Mouse (Mus musculus) neural tube, embryonic 11.5 days (tissue): ENCODE data around the gene Camta1. TPM values are rescaled to one million over a fixed set of nuclear protein-coding genes. Genes with fewer than 3 reads are reported as not detected.

ENCODE experiments used
- ATAC-seq: fragments of 200-750 bp; cut with Nextera tagmentation; 2 replicates; pipeline ENCODE4 v1.8.0; 2017; ENCODE audit warnings: moderate number of reproducible peaks, mild to moderate bottlenecking, moderate TSS enrichment, moderate library complexity; ENCODE audit not compliant: insufficient read depth, low FRiP score, low TSS enrichment
- DNase-seq: peaks from one replicate; pipeline ENCODE4 v3.0.0-alpha.2; 2015; ENCODE audit warnings: low spot score
- H3K27ac ChIP-seq: fragments of 300-500 bp; sonication (generic); 2 replicates; pipeline ENCODE4 v1.5.1; 2014; ENCODE audit warnings: low read depth, mild to moderate bottlenecking, low read length
- H3K27me3 ChIP-seq: fragments of 300-500 bp; sonication (generic); 2 replicates; pipeline ENCODE4 v1.6.1; 2014; ENCODE audit warnings: mild to moderate bottlenecking, low read length, mixed read lengths; ENCODE audit not compliant: control insufficient read depth, insufficient read depth
- H3K36me3 ChIP-seq: fragments of 300-500 bp; sonication (generic); 2 replicates; pipeline ENCODE4 v1.6.1; 2014; ENCODE audit warnings: mild to moderate bottlenecking, low read length, moderate library complexity, mixed read lengths; ENCODE audit not compliant: control insufficient read depth, insufficient read depth
- H3K4me1 ChIP-seq: fragments of 300-500 bp; sonication (generic); 2 replicates; pipeline ENCODE4 v1.6.1; 2014; ENCODE audit warnings: low read length, mixed read lengths; ENCODE audit not compliant: control insufficient read depth, insufficient read depth
- H3K4me2 ChIP-seq: fragments of 300-500 bp; sonication (generic); 2 replicates; pipeline ENCODE4 v1.6.1; 2014; ENCODE audit warnings: low read depth, mild to moderate bottlenecking, moderate library complexity
- H3K4me3 ChIP-seq: fragments of 300-500 bp; sonication (generic); 2 replicates; pipeline ENCODE4 v1.5.1; 2014; ENCODE audit warnings: low read depth, low read length
- H3K9ac ChIP-seq: fragments of 300-500 bp; sonication (generic); 2 replicates; pipeline ENCODE4 v1.6.1; 2014; ENCODE audit warnings: mild to moderate bottlenecking, low read length
- H3K9me3 ChIP-seq: fragments of 300-500 bp; sonication (generic); 2 replicates; pipeline ENCODE4 v1.6.1; 2016; ENCODE audit warnings: low read length; ENCODE audit not compliant: control insufficient read depth
- WGBS: fragments of 180-500 bp; shearing (Covaris S2); extraction: QIAGEN DNeasy Blood & Tissue Kit; methylation state at CpG from one replicate; pipeline ENCODE4 v1.1.7; 2014; 5-methylcytosine and 5-hydroxymethylcytosine counted together
- polyA plus RNA-seq: library from polyadenylated mRNA; unstranded; fragments of >200 nt; fragmentation: Nextera tagmentation; extraction: Ambion mirVana; gene quantifications from 2 replicates; pipeline ENCODE4 v1.2.1, GENCODE M21; 2014

The Camta1 gene
- polyA plus RNA-seq, 1 experiment from 2014 or later, result 131 TPM

- no peaks in the 10 kb centered on the region for H3K27me3 ChIP-seq
Measured at GRCm38 (mm10) chr4:151520103-151520502, 341.6 kb downstream of the Camta1 start.

GRCm38 (mm10) chr4:151519011-151519410, 342.7 kb downstream of the Camta1 start:
- peaks cover 5% of the 10 kb centered on the region; the same call in 1 of the 2 replicates for H3K4me1 ChIP-seq
- no peaks in the 10 kb centered on the region for H3K36me3 ChIP-seq
- H3K9me3 ChIP-seq, result no peaks in the 10 kb centered on the region
- no peak for DNase-seq
- no peak overlapping the region for H3K4me3 ChIP-seq
- no peaks in the 10 kb centered on the region for H3K27me3 ChIP-seq
- WGBS, result 56% methylated on average over 7 of the region's 7 CpGs
- no peak overlapping the region for H3K27ac ChIP-seq
- ATAC-seq, result no peak
- no peak overlapping the region for H3K9ac ChIP-seq
- no peak overlapping the region for H3K4me2 ChIP-seq

More at GRCm38 (mm10) chr4:151520103-151520502, 341.6 kb downstream of the Camta1 start:
- Histone ChIP-seq H3K9me3 (no peaks in the 10 kb centered on the region), H3K4me1 (peaks cover 5% of the 10 kb centered on the region; the same call in 1 of the 2 replicates), H3K4me3 (no peak overlapping the region), H3K9ac (no peak overlapping the region), H3K36me3 (no peaks in the 10 kb centered on the region), H3K4me2 (no peak overlapping the region), H3K27ac (no peak overlapping the region)
- 26% methylated on average over 8 of the region's 8 CpGs for WGBS
- no peak for ATAC-seq
- DNase-seq, result no peak

DNA sequence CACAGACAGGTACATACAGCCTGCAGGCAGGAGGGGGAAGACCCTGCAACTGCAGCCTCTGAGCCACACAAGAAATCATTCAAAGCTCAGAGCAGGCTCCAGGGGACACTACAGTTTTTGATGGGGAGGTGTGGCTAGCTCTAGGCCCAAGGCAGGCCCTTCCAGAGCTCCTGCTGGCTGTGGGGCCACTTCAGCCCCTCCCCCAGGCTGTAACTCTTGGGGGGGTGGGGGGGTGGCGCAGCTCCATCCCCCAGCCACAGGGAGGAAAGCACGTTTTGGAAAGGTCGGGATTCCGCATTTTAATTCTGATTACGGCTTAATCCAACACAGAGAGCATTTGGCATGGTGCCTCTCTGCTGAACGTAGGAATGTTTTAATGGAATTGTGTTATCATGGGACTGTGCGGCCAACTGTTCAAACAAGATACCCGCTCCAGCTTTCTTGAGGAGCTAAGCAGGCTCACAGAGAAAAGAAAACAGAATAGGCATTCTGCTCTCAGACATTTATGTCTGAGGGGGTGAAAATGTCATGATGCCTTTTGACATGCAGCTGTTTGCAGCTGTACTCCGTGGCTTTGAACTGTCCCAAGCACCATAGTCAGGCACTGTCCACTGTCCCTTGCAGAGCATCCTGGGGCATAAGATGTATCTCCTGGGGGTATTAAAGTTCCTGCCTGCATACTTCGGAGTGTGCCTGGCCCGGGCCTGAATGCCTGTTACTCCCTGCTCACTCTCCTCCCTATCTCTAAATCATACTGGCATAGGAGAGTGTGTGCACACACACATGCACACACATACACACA, 344.5 kb downstream of the Camta1 start:
- Histone ChIP-seq H3K27ac (no peak overlapping the region), H3K4me3 (no peak overlapping the region), H3K36me3 (no peaks in the 10 kb centered on the region), H3K4me1 (peaks cover 5% of the 10 kb centered on the region; the same call in 1 of the 2 replicates), H3K27me3 (no peaks in the 10 kb centered on the region), H3K9ac (no peak overlapping the region), H3K4me2 (no peak overlapping the region), H3K9me3 (no peaks in the 10 kb centered on the region)
- no peak for ATAC-seq
- no peak for DNase-seq
- 34% methylated on average over 11 of the region's 11 CpGs for WGBS

- H3K9me3 ChIP-seq, result no peaks in the 10 kb centered on the region
- DNase-seq, result no peak
- no peak overlapping the region for H3K4me3 ChIP-seq
- no peaks in the 10 kb centered on the region for H3K36me3 ChIP-seq
- H3K4me2 ChIP-seq, result no peak overlapping the region
- no peaks in the 10 kb centered on the region for H3K27me3 ChIP-seq
- WGBS, result 83% methylated on average over 5 of the region's 5 CpGs
- H3K27ac ChIP-seq, result no peak overlapping the region
- peaks cover 3% of the 10 kb centered on the region; the same call in 1 of the 2 replicates for H3K4me1 ChIP-seq
- no peak overlapping the region for H3K9ac ChIP-seq
- no peak for ATAC-seq
Measured at GRCm38 (mm10) chr4:151515316-151515715, 346.4 kb downstream of the Camta1 start.

DNA sequence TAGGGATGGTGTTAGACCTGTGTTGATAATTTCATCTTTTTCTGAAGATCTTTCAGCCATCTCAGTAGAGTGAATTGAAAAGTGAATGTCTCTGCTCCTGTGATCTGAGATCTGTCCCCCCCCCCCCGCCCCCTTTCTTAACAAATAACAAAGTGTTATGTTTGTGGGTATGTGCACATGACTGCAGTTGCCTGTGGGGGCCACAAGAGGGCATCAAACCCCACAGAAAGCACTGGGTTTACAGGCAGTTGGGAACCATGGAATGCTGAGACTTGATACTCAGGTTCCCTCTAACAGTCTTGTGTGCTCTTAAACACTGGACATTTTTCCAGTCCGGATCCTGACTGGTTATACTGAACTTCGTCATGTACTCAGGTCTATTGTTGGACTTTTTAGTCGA, 350.6 kb downstream of the Camta1 start:
- Histone ChIP-seq H3K9me3 (no peaks in the 10 kb centered on the region), H3K36me3 (no peaks in the 10 kb centered on the region), H3K27me3 (no peaks in the 10 kb centered on the region), H3K4me1 (no peaks in the 10 kb centered on the region), H3K4me2 (no peak overlapping the region), H3K9ac (no peak overlapping the region), H3K4me3 (no peak overlapping the region), H3K27ac (no peak overlapping the region)
- 87% methylated on average over 4 of the region's 4 CpGs for WGBS
- no peak for ATAC-seq
- DNase-seq, result no peak

DNA sequence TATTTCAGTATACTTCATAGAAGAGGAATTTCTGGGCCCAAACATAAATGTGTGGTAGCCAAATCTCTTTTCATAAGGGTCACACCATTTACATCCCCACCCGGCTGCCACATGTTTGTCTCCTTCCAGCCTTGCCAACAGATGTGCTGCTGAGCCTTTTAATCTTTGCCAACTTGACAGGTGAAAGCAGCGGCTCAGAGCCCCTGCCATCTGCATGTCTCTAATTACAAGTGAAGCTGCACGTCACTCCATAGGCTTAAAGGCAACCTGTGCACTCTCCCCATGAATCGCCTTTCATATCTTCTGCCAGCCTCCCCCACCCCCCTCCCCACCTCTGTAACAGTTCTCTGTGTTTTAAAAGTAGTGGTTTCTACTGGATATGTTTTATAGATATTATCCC, 351.3 kb downstream of the Camta1 start:
- 62% methylated on average over 4 of the region's 4 CpGs for WGBS
- no peak overlapping the region for H3K9ac ChIP-seq
- H3K4me2 ChIP-seq, result no peak overlapping the region
- H3K27ac ChIP-seq, result no peak overlapping the region
- no peaks in the 10 kb centered on the region for H3K27me3 ChIP-seq
- H3K36me3 ChIP-seq, result no peaks in the 10 kb centered on the region
- ATAC-seq (no peak), DNase-seq (no peak)
- H3K9me3 ChIP-seq, result no peaks in the 10 kb centered on the region
- H3K4me3 ChIP-seq, result no peak overlapping the region
- no peaks in the 10 kb centered on the region for H3K4me1 ChIP-seq

DNA sequence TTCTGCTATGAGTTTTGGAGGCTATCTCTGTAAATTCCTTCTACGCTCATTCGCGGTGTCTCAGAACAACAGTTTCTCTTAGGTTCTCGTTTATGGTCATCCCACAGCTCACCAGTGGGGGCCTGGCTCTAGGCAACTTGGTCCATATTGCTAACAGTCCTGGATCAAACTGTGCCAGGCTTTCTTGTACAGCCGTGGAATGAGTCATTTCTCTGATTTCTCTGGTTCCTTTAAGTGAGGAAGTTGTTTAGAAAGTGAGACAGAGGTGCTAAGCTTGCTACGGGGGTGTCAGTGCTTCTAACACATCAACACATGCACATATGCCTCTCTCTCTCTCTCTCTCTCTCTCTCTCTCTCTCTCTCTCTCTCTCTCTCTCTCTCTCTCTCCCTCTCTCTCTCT, 355.0 kb downstream of the Camta1 start:
- H3K27me3 ChIP-seq, result no peaks in the 10 kb centered on the region
- no peak for DNase-seq
- no peak overlapping the region for H3K9ac ChIP-seq
- WGBS, result 81% methylated on average over 6 of the region's 6 CpGs
- H3K4me3 ChIP-seq, result no peak overlapping the region
- H3K9me3 ChIP-seq, result no peaks in the 10 kb centered on the region; the same call in 1 of the 2 replicates
- ATAC-seq, result no peak
- H3K4me1 ChIP-seq, result no peaks in the 10 kb centered on the region
- no peak overlapping the region for H3K4me2 ChIP-seq
- no peaks in the 10 kb centered on the region for H3K36me3 ChIP-seq
- H3K27ac ChIP-seq, result no peak overlapping the region

DNA sequence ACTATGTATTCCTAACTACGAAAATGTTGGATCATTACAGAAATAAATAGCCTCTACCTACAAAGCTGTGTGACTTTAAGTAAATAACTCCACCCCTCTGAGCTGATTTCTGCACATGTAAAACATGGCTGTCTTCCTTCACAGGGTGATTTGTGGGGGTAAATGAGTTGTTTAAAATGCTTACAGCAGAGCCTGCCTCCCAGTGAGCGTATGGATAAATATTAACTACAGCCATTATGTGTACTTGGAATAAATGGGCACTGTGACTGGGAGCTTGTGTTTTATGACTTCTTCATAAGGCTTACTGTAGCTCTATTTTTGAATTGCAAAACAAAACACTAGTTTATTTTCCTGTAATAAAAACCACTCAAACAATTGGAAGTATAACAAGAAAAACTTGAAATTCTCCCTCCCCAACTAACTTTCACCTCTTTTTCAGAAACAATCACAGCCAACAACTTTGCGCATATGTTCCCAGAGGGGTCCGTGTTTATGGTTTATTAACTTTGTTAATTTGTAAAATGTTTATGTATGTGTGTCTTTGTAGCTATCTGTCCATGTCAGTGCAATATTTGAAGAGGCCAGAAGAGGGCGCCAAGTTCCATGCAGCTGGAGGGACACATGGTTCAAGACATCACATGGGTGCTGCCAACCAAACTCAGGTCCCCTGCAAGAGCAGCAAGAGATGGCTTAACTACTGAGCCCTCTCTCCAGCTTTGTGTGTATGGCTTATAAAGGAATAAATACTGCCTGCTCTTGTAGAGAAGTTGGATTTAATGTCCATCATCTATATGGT, 363.0 kb downstream of the Camta1 start:
- Histone ChIP-seq H3K4me3 (no peak overlapping the region), H3K9ac (no peak overlapping the region), H3K4me1 (no peaks in the 10 kb centered on the region), H3K9me3 (no peaks in the 10 kb centered on the region; the same call in 1 of the 2 replicates), H3K4me2 (no peak overlapping the region), H3K27me3 (no peaks in the 10 kb centered on the region), H3K27ac (no peak overlapping the region), H3K36me3 (no peaks in the 10 kb centered on the region)
- 82% methylated on average over 5 of the region's 5 CpGs for WGBS
- ATAC-seq (no peak), DNase-seq (no peak)
